Mouse (Mus musculus): ENCODE data around the gene Ube2m. TPM values are rescaled to one million over a fixed set of nuclear protein-coding genes. Genes with fewer than 3 reads are reported as not detected.

Ube2m gene
- total and polyA plus RNA-seq, 3 experiments, result 134 to 272 (median 244) TPM

Other genes with a start within 250 kb of the Ube2m start
Only the 20 nearest of the 21 such genes appear.
- gene Zscan18, start 234.6 kb downstream of the Ube2m start, total RNA-seq (2012; rRNA removed), result 1.6 and 1.8 TPM in 2 replicates
- 0.56 and 1.4 TPM in 2 replicates for gene Zscan18, start 234.6 kb downstream of the Ube2m start, total RNA-seq (2014; rRNA removed)
- gene Zscan18, start 234.6 kb downstream of the Ube2m start, polyA plus RNA-seq (2012; ENCODE audit: insufficient read length, low read depth), result 1.3 and 1.6 TPM in 2 replicates
- 4.4 and 4.5 TPM in 2 replicates for gene Zfp329, start 219.4 kb downstream of the Ube2m start, total RNA-seq (2012; rRNA removed)
- gene Zfp329, start 219.4 kb downstream of the Ube2m start, total RNA-seq (2014; rRNA removed), result 3.9 and 7.2 TPM in 2 replicates
- gene Zfp329, start 219.4 kb downstream of the Ube2m start, polyA plus RNA-seq (2012; ENCODE audit: insufficient read length, low read depth), result 4.3 and 4.5 TPM in 2 replicates
- 29.3 and 31.0 TPM in 2 replicates for gene Zfp110, start 203.5 kb downstream of the Ube2m start, total RNA-seq (2012; rRNA removed)
- 26.6 and 31.5 TPM in 2 replicates for gene Zfp110, start 203.5 kb downstream of the Ube2m start, total RNA-seq (2014; rRNA removed)
- 14.8 and 16.2 TPM in 2 replicates for gene Zfp110, start 203.5 kb downstream of the Ube2m start, polyA plus RNA-seq (2012; ENCODE audit: insufficient read length, low read depth)
- 1.2 and 1.4 TPM in 2 replicates for gene Zfp128, start 157.1 kb downstream of the Ube2m start, total RNA-seq (2012; rRNA removed)
- gene Zfp128, start 157.1 kb downstream of the Ube2m start, total RNA-seq (2014; rRNA removed), result 0.96 and 1.2 TPM in 2 replicates
- gene Zfp128, start 157.1 kb downstream of the Ube2m start, polyA plus RNA-seq (2012; ENCODE audit: insufficient read length, low read depth), result 0.61 and 0.78 TPM in 2 replicates
- gene Zscan22, start 140.5 kb downstream of the Ube2m start, total RNA-seq (2012; rRNA removed), result 3.2 and 4.2 TPM in 2 replicates
- 2.8 and 3.3 TPM in 2 replicates for gene Zscan22, start 140.5 kb downstream of the Ube2m start, total RNA-seq (2014; rRNA removed)
- gene Zscan22, start 140.5 kb downstream of the Ube2m start, polyA plus RNA-seq (2012; ENCODE audit: insufficient read length, low read depth), result 7.6 and 8.9 TPM in 2 replicates
- gene Rps5, start 116.0 kb downstream of the Ube2m start, total RNA-seq (2012; rRNA removed), result 3,671 and 4,026 TPM in 2 replicates
- gene Rps5, start 116.0 kb downstream of the Ube2m start, total RNA-seq (2014; rRNA removed), result 3,631 and 4,293 TPM in 2 replicates
- 2,088 and 2,166 TPM in 2 replicates for gene Rps5, start 116.0 kb downstream of the Ube2m start, polyA plus RNA-seq (2012; ENCODE audit: insufficient read length, low read depth)
- gene Rnf225, start 110.9 kb downstream of the Ube2m start, total RNA-seq (2012; rRNA removed), result 1.1 and 1.3 TPM in 2 replicates
- 0.89 and 0.90 TPM in 2 replicates for gene Rnf225, start 110.9 kb downstream of the Ube2m start, total RNA-seq (2014; rRNA removed)
- 3.4 and 4.0 TPM in 2 replicates for gene Rnf225, start 110.9 kb downstream of the Ube2m start, polyA plus RNA-seq (2012; ENCODE audit: insufficient read length, low read depth)
- 6.4 and 8.7 TPM in 2 replicates for gene Zfp324, start 72.4 kb downstream of the Ube2m start, total RNA-seq (2012; rRNA removed)
- gene Zfp324, start 72.4 kb downstream of the Ube2m start, total RNA-seq (2014; rRNA removed), result 6.3 and 7.3 TPM in 2 replicates
- gene Zfp324, start 72.4 kb downstream of the Ube2m start, polyA plus RNA-seq (2012; ENCODE audit: insufficient read length, low read depth), result 3.8 and 4.2 TPM in 2 replicates
- gene Zfp446, start 60.4 kb downstream of the Ube2m start, total RNA-seq (2012; rRNA removed), result 7.5 and 7.8 TPM in 2 replicates
- 11.9 and 12.8 TPM in 2 replicates for gene Zfp446, start 60.4 kb downstream of the Ube2m start, total RNA-seq (2014; rRNA removed)
- gene Zfp446, start 60.4 kb downstream of the Ube2m start, polyA plus RNA-seq (2012; ENCODE audit: insufficient read length, low read depth), result 12.5 and 12.9 TPM in 2 replicates
- 0.04 TPM in 1 of 2 replicates, not detected in the other for gene Slc27a5, start 40.1 kb downstream of the Ube2m start, total RNA-seq (2012; rRNA removed)
- not detected in 2 replicates for gene Slc27a5, start 40.1 kb downstream of the Ube2m start, total RNA-seq (2014; rRNA removed)
- not detected in 2 replicates for gene Slc27a5, start 40.1 kb downstream of the Ube2m start, polyA plus RNA-seq (2012; ENCODE audit: insufficient read length, low read depth)
- gene Trim28, start 39.2 kb downstream of the Ube2m start, total RNA-seq (2012; rRNA removed), result 500 and 583 TPM in 2 replicates
- gene Trim28, start 39.2 kb downstream of the Ube2m start, total RNA-seq (2014; rRNA removed), result 495 and 516 TPM in 2 replicates
- gene Trim28, start 39.2 kb downstream of the Ube2m start, polyA plus RNA-seq (2012; ENCODE audit: insufficient read length, low read depth), result 728 and 891 TPM in 2 replicates
- 9.5 and 12.1 TPM in 2 replicates for gene Zbtb45, start 28.2 kb downstream of the Ube2m start, total RNA-seq (2012; rRNA removed)
- gene Zbtb45, start 28.2 kb downstream of the Ube2m start, total RNA-seq (2014; rRNA removed), result 6.7 and 6.8 TPM in 2 replicates
- 16.7 and 17.1 TPM in 2 replicates for gene Zbtb45, start 28.2 kb downstream of the Ube2m start, polyA plus RNA-seq (2012; ENCODE audit: insufficient read length, low read depth)
- 110 and 115 TPM in 2 replicates for gene Chmp2a, start 3.5 kb downstream of the Ube2m start, total RNA-seq (2012; rRNA removed)
- gene Chmp2a, start 3.5 kb downstream of the Ube2m start, total RNA-seq (2014; rRNA removed), result 131 and 141 TPM in 2 replicates
- 134 and 148 TPM in 2 replicates for gene Chmp2a, start 3.5 kb downstream of the Ube2m start, polyA plus RNA-seq (2012; ENCODE audit: insufficient read length, low read depth)
- gene Mzf1, start 16.5 kb upstream of the Ube2m start, total RNA-seq (2012; rRNA removed), result 0.46 and 0.55 TPM in 2 replicates
- 0.31 and 0.34 TPM in 2 replicates for gene Mzf1, start 16.5 kb upstream of the Ube2m start, total RNA-seq (2014; rRNA removed)
- gene Mzf1, start 16.5 kb upstream of the Ube2m start, polyA plus RNA-seq (2012; ENCODE audit: insufficient read length, low read depth), result 0.50 and 0.68 TPM in 2 replicates
- gene Vmn1r85, start 56.9 kb upstream of the Ube2m start, total RNA-seq (2012; rRNA removed), result not detected in 2 replicates
- gene Vmn1r85, start 56.9 kb upstream of the Ube2m start, total RNA-seq (2014; rRNA removed), result not detected in 2 replicates
- gene Vmn1r85, start 56.9 kb upstream of the Ube2m start, polyA plus RNA-seq (2012; ENCODE audit: insufficient read length, low read depth), result not detected in 2 replicates
- not detected in 2 replicates for gene Vmn1r86, start 81.6 kb upstream of the Ube2m start, total RNA-seq (2012; rRNA removed)
- not detected in 2 replicates for gene Vmn1r86, start 81.6 kb upstream of the Ube2m start, total RNA-seq (2014; rRNA removed)
- not detected in 2 replicates for gene Vmn1r86, start 81.6 kb upstream of the Ube2m start, polyA plus RNA-seq (2012; ENCODE audit: insufficient read length, low read depth)
- gene Vmn1r87, start 101.9 kb upstream of the Ube2m start, total RNA-seq (2012; rRNA removed), result not detected in 2 replicates
- gene Vmn1r87, start 101.9 kb upstream of the Ube2m start, total RNA-seq (2014; rRNA removed), result not detected in 2 replicates
- not detected in 2 replicates for gene Vmn1r87, start 101.9 kb upstream of the Ube2m start, polyA plus RNA-seq (2012; ENCODE audit: insufficient read length, low read depth)
- gene Vmn1r88, start 121.3 kb upstream of the Ube2m start, total RNA-seq (2012; rRNA removed), result 0.29 and 0.34 TPM in 2 replicates
- 0.03 TPM in 1 of 2 replicates, not detected in the other for gene Vmn1r88, start 121.3 kb upstream of the Ube2m start, total RNA-seq (2014; rRNA removed)
- gene Vmn1r88, start 121.3 kb upstream of the Ube2m start, polyA plus RNA-seq (2012; ENCODE audit: insufficient read length, low read depth), result 0.07 and 0.10 TPM in 2 replicates
- gene Vmn1r89, start 174.7 kb upstream of the Ube2m start, total RNA-seq (2012; rRNA removed), result not detected in 2 replicates
- not detected in 2 replicates for gene Vmn1r89, start 174.7 kb upstream of the Ube2m start, total RNA-seq (2014; rRNA removed)
- not detected in 2 replicates for gene Vmn1r89, start 174.7 kb upstream of the Ube2m start, polyA plus RNA-seq (2012; ENCODE audit: insufficient read length, low read depth)
- 82.4 and 86.2 TPM in 2 replicates for gene Lig1, start 239.0 kb upstream of the Ube2m start, total RNA-seq (2012; rRNA removed)
- gene Lig1, start 239.0 kb upstream of the Ube2m start, total RNA-seq (2014; rRNA removed), result 34.8 and 42.0 TPM in 2 replicates
- gene Lig1, start 239.0 kb upstream of the Ube2m start, polyA plus RNA-seq (2012; ENCODE audit: insufficient read length, low read depth), result 163 and 204 TPM in 2 replicates

All from CH12.LX (cell line).